Mouse (Mus musculus) hematopoietic multipotent progenitor cell, adult 10-12 weeks (in vitro differentiated cells): Measurements from ENCODE around the gene Fam207a. TPM values are rescaled to one million over a fixed set of nuclear protein-coding genes. Genes with fewer than 3 reads are reported as not detected.

Experiments used
- polyA plus RNA-seq: library from polyadenylated mRNA; stranded (reverse); fragments of >175 nt; gene quantifications from 2 replicates; pipeline ENCODE4 v1.2.3, GENCODE M21; 2012; ENCODE audit warnings: low replicate concordance

Gene Fam207a
- polyA plus RNA-seq = 56.9 and 130 TPM in 2 replicates

GRCm38 (mm10) chr10:77515385-77516348 lies at the start of gene Fam207a:
Gene Fam207a (minus strand): TSS chr10:77515785.

GRCm38 (mm10) chr10:77530140-77530539 lies 14.6 kb upstream of the Fam207a start, which contains the start of gene Itgb2:
Gene Itgb2 (plus strand): TSS chr10:77530252.

Other genes with a start within 250 kb of the Fam207a start
- gene Adarb1, start 97.5 kb downstream of the Fam207a start, polyA plus RNA-seq = 0.45 and 0.51 TPM in 2 replicates
- 51.4 and 121 TPM in 2 replicates for gene Itgb2, start 14.5 kb upstream of the Fam207a start, polyA plus RNA-seq
- gene Pttg1ip, start 65.9 kb upstream of the Fam207a start, polyA plus RNA-seq = 59.7 and 100 TPM in 2 replicates
- 41.8 and 68.8 TPM in 2 replicates for gene Sumo3, start 90.3 kb upstream of the Fam207a start, polyA plus RNA-seq
- not detected in 2 replicates for gene Gm49325, start 90.4 kb upstream of the Fam207a start, polyA plus RNA-seq
- 22.2 and 40.4 TPM in 2 replicates for gene Ube2g2, start 106.5 kb upstream of the Fam207a start, polyA plus RNA-seq
- 0.80 and 1.4 TPM in 2 replicates for gene Tspear, start 170.8 kb upstream of the Fam207a start, polyA plus RNA-seq
- not detected in 2 replicates for gene Gm19402, start 175.0 kb upstream of the Fam207a start, polyA plus RNA-seq
- gene Gm9508, start 181.4 kb upstream of the Fam207a start, polyA plus RNA-seq = not detected in 2 replicates
- gene Gm10272, start 190.8 kb upstream of the Fam207a start, polyA plus RNA-seq = not detected in 2 replicates
- not detected in 2 replicates for gene Gm10024, start 195.7 kb upstream of the Fam207a start, polyA plus RNA-seq
- gene Gm10142, start 200.0 kb upstream of the Fam207a start, polyA plus RNA-seq = not detected in 2 replicates
- gene Krtap12-1, start 204.8 kb upstream of the Fam207a start, polyA plus RNA-seq = not detected in 2 replicates
- not detected in 2 replicates for gene Gm10100, start 210.7 kb upstream of the Fam207a start, polyA plus RNA-seq
- gene Gm18596, start 226.9 kb upstream of the Fam207a start, polyA plus RNA-seq = not detected in 2 replicates
- not detected in 2 replicates for gene Gm9736, start 235.6 kb upstream of the Fam207a start, polyA plus RNA-seq
- gene Gm3233, start 243.9 kb upstream of the Fam207a start, polyA plus RNA-seq = not detected in 2 replicates